Mouse (Mus musculus) Muller cell, postnatal 12 days (primary cell): ENCODE data around the gene Prss56.
A peak's percentile ranks its signal among the peaks of the same experiment; 100 is the strongest.

Source experiments
- DNase-seq: peaks from one replicate; pipeline ENCODE4 v3.0.0-alpha.2; 2015; ENCODE audit errors: inconsistent ontology term

Prss56 gene

DNA sequence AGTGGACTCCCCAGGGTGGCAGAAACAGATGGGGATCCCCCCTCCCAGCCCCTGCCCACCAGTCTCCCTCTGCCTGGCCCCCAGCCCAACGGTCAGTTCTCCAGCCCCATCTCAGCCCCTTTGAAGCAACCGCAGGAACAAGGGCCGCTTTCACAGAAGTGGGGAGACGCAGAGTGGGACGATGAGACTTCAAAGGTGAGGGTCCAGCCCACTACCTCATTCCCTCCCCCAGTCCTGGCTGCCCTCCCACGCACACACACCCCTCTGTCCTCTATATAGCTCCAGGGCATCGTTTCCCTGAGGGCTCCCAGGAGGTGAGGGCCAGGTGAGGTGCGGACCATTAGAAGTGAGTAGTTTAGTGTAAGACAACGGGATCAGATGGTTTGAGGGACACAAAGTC lies at the start of gene Prss56:
Gene Prss56 (plus strand): TSS at position 301 of the 400 bp plus-strand sequence.
- DNase-seq = no peak

DNA sequence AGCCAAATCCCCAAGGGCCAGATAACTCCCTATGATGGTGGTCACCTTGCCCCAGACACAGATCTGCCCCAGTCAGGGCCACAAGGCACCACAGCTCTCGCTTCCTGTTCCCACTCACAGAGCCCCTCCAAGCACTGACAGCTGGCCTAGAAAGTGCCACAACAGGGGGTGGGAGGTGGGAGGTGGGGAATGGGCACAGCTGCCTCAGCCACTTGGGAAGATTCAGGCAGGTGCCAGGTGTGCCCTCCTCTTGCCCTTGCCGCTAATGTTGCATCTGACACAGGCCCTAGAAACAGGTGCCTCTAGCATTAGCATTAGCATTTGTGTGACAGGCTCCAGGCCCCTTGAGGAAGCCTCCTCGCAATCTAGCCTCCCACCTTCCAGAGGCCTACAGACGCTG lies 41.6 kb upstream of the Prss56 start:
- no peak for DNase-seq

DNA sequence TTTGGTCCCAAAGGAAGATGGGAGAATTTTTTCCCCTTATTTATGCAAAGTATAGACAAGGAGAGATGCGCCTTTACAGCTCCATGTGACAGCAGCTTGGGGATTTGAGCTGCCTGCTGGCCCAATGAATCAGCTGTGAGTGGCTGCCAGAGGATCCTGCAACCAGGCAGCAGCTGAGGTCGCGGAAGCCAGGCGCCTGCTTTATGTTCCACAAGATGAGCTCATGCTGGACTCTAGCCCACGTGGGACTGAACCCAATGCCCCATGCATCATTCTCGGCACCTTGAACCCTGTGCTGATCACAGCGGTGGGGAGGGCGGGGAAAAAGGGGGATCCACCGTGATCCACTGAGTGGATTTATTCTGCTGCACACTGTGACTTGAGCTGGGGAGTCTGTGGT lies 40.7 kb upstream of the Prss56 start:
- DNase-seq = peak; percentile 49

DNA sequence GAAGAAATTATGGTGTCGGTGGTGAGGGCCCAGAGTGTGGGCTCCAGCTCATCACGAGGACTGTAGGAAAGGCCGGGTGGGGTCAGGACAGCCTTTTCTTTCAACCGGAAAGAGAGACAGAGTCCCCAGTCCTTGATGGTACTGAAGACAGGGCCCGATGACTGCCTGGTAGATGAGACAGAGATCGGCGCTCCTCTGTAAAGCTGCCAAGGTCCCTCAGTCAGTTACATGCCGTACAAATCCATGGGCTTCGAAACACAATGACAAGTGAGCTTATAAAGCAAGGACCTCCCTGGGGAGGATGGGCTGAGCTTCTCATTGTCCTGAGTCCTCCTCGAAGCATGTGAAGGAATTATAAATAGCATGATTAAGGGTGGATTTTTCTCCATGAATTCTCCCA lies 40.0 kb upstream of the Prss56 start:
- no peak for DNase-seq

DNA sequence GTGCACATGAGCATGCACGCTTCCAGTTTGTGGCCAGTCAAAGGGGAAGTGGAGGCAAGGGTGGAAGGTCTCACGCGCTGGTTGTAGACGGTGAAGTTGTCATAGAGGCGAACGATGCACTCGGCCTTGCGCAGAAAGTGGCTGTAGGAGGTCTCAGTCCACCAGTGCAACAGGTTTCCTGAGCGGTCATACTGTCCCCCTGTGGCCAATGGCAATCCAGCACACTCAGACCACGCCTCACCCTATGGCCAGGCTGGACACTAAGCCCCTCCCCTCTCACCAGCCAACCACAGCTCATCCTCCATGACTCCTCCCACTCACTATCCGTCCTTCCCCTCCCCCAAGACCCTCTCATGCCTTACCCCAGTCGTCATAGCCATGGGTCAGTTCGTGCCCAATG lies 33.7 kb upstream of the Prss56 start:
- DNase-seq = no peak

DNA sequence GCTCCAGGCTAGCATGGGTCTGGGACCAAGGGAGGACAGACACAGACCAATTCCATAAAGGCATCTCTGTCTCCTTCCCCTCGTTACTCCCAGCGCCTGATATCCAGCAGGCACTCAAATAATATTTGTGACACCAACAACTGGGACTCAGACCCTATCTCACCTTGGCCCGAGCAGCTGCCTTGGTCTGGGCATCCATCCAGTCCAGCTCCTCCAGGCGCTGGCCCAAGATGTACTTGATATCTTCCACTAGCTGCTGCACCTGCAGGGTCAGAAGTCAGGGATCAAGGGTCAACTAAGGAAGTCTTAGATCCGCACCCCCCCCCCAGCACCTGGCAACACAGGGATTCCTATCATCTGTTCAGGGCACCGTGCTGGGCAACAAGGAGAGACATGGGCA lies 31.8 kb upstream of the Prss56 start:
- no peak for DNase-seq

DNA sequence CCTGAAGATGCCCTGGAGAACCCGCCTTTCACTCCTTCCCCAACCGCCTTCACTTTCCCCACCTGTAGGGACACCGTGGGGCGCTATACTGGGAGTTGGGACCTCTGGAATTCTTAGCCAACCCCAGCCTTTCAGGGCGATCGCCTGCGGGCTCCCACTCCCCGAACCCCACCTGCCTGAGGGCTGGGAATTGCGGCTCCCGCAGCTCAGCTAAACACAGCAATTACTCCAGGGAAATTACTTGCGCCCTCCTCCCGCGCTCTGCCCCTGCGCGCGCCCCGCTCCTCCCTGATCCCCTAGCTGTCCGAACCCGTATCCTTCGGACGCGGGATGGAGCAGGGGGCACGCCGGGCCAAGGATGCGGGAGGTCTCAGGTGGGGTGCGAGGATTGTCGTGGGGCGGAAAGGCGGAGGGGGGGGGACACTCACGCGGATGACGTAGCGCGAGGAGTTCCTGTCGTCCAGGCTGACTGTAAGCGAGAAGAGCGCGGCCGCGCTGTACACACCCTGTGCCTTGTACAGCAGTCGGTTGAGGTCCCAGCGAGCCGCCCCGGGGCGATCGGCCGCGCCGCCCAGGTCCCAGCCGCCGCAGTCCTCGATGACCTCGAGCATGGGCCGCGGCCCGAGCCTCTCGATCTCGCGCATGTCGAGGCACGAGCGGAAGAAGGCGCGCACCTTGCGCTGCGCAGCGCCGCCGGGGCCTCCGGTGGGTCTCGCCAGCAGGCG lies 29.2 kb upstream of the Prss56 start:
- no peak for DNase-seq

DNA sequence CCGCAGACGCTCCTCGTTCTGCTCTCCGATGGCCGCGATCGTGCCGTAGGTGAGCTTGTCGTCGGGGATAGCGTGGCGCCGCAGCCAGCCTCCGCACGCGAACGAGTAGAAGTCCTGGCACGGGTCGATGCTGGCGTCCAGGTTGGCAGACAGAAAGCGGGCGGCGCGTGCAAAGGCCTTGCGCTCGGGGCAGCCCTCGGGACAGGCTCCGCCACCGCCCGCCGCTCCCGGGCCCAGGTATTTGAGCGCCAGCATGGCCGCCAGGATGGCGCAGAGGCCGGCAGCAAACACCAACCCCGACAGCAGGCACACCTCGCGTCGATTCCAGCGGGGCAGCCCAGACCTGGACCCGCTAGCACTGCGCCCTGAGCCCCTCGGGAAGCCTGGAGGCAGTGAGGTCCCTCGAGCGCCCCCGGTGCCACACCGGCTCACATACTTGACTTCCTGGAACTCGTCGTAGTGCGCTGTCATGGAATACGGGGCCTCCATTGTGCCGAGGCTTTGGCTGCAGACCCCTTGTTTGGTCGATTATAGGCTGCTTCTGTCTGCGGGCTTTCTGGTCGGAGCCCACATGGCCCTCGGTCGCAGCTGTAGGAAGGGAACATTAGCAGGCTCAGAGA lies 28.5 kb upstream of the Prss56 start:
- no peak for DNase-seq

DNA sequence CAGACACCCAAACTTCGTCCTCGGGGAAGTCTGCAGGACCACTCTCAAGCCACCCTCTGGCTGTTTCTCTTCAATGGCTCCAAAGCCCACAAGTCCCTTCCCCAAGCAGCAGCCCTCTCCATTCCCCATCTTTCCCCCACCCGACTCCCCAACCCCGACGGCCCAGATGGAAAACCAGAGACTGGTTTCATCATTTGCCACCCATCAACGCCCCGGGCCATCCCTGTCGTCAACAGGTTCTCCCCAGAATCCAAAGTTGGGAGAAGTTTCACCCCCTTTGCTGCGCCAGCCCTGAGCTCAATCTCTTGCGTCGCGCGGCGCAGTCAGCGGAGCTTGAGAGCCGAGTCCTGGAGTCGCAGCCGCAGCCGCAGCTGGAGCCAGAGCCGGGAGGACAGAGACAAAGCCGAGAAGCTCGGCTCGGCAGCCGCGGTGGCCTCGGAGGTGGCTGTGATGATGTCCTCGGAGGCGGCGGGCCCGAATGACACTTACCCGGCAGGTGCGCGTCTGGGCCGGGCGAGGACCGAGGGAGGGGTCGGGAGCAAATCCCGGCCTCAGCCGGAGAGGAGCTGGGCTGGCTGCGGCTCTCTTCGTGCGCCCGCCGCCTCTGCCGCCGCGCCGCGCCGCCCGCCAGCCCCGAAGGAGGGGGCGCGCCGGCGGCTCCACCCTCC lies 27.4 kb upstream of the Prss56 start:
- no peak for DNase-seq

DNA sequence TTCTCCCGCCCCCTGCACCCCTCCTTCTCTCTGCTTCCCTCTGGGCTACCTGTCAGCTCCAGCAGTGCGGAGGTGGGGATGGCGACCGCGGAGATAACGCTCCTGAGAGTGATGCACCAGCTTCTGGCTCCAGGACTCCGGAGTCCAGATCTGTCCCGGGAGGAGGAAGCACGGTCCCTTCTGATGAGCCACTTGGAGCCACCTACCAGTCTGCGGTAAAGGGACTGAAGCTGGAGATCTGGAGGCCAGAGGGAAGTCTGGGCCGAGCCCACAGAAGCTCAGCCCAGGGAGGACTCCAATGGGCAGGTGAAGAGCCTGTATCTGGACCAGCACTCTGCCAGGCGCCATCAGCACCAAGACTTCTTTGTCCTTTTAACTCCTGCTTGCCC lies 26.9 kb upstream of the Prss56 start, which contains the start of gene Ecel1:
Gene Ecel1 (minus strand): TSS at position 323 of the 389 bp plus-strand sequence.
- no peak for DNase-seq

DNA sequence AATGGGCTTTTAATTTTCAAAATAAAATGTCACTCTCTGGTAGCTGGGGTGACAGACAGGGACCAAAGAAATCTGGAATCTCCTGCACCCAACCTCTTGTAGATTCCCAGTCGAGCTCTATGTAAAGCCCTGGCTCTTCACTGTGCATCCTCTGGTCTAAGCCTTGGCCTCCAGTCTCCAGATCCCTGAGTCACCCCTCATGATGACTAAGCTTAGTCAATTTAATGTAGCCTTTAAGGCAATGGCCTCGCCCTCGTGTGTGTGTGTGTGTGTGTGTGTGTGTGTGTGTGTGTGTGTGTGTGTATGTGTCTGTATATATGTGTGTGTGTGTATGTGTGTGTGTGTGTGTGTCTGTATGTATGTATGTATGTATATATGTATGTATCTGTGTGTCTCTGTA lies 23.7 kb upstream of the Prss56 start:
- no peak for DNase-seq

DNA sequence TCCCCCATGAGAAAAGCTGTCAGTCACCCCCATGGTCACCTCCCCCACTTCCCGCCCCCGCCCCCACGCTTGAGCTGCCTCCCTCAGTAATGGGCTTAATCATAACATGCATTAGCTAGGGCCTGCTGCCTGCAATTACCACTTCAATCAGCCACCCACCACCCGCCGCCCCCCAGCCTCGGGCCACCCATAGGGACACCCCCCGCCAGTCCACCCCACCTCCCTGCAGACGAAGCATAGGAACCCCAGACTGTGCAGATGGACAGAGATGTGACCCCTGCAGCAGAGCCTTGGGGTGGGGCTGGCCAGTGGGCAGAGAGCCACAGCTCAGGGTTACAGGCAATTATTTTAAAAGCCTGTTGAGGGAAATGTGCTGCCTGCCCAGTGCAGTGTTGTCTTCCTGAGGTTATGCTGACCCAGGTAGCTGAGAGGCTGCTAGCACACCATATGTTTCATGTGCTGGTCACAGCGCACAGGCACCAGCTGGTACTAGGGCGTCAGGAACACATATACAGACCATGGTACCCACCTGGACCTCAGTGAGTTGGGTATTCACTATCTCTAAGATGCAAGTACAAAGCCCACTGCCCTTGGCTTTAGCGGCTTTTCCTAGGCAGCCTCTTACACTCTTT lies 18.8 kb upstream of the Prss56 start:
- no peak for DNase-seq

DNA sequence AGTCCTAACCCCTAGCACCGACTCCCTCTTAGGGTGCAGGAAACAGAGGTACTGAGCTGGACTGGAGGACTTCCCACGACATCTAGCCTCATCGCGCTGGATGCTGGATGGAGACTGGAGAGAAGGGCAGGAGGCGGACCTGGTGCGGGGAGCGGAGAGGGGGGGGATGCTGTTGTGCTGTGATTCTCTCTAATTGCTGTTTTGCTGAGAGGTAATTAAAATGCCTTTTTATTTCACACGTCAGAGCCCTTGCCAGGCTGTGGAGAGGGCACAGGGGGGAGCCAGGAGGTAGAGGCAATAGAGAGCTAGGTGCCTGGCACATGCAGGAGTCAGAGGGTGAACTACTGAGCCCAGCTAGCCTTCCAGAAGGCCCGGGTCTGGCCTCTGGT lies 18.3 kb upstream of the Prss56 start:
- DNase-seq = no peak

DNA sequence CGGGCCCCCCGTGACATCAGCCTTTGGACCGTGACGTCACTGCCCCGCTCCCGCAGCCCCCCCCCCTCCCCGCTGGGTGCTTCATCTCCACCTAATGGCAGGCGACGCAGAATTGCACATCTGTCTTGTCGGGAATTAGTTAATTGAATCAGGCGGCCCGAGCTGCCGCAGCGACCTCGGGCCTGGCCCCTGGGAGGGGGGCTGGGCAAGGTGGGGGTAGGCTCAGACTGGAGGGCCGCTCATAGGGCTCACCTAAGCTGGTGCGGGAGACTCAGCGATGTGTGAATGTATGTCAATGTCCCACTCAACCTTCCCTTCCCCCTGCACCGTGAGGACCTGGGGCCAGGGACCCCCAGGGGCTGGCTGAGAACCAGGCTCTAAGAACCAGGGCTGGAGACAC lies 12.7 kb upstream of the Prss56 start:
- DNase-seq = no peak

DNA sequence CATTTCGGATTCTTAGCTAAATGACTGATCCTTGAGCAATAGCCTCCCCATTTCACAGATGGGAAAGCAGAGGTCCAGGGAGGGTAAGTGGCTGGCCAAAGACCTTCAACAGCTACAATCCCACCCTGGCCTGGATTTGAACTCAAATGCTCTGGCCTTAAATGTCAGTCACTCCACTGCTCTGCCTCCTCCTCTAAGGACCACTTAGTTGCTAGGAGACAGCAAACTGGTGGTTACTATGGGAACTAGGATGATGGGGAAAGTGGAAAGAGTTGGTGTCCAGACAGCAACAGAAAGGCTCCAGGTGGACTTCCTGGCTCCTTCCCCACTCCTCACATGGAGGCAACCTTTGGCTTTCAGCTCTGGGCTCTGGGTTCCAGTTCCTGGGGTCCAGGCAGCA lies 11.8 kb upstream of the Prss56 start:
- DNase-seq = no peak

DNA sequence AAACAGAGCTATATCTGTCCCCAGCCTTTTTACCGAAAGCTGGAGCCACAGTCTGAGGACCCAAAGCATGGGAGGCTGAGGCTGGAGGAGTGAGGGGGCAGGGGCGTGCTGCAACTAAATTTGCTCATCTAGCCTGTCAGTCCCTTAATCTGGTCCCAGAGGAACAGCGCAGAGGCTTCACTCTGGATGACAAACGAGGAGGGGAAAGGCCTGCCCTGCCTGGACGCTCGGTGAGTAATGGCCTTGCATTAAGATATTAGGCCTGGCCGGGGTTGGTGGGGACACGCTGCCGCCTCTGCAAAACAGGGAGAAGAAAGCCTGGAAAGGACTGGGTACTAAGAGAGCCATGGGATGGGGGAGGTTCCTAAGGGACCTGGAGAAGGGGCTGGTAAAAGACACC lies 10.8 kb upstream of the Prss56 start:
- no peak for DNase-seq

DNA sequence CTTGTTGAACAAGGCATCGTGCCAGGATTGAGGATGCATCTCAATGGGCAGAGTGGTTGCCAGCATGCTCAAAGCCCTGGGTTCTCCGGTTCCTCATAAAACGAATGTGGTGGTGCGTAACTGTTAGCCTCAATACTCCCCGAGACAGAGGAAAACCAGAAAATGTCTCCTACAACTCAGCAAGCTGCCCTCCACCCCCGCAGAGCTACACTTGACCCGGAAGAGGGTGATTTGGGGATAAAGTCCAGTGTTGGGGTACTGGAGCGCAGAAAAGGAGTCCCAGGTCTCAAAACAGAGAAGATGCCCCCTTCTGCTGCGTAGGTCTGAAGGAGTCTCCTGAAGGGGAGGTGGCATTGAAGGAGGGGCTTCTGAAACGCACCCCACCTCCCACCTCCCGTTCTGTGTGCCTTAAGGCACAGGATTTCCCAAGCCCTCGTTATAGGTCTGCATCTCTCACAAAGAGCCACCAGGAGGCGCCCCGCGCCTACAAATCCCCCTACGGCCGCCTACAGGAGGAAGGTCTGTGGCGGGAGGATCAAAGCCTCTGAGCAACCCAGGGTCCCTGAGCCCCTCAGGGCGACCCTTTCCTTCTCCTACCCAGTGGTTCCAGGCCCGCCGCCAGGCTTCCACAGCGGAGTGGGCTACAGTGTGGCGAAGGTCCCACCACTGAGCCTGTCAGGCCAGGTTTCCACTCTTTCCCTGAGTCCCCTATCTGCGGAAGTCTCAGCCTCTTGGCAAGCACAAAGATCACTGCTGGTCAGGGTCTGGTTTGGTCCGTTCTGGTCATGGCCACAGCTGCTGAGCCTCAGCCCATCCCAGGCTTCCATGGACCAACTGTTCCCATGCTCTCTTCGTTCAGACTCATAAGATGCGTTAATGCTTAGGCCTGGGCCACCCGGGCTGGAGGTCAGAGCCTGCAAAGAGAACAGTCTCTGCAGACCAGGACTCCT lies 8.8 kb upstream of the Prss56 start:
- DNase-seq = peak; percentile 83

DNA sequence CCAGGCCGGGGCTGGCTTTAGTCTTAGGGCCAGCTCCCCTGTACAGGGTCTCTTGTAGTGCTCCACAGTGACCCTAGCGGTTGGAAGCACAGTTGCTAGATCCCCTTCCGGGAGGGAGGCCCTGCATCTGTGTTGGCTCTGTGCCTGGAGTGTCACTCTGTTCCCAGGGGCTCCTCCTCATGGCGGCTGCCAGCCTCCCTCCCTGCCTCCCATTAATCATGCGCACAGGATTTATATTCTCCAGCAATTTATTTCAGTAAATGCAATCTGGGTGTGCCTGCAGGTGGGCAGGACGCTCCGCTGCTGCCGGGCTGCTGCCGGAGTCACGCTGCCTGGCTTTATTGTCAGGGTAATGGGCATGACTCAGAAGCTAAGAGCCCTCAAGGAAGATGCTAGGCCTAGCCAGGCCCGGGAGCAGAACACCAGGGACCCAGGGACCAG lies 7.2 kb upstream of the Prss56 start:
- peak; percentile 73 for DNase-seq

DNA sequence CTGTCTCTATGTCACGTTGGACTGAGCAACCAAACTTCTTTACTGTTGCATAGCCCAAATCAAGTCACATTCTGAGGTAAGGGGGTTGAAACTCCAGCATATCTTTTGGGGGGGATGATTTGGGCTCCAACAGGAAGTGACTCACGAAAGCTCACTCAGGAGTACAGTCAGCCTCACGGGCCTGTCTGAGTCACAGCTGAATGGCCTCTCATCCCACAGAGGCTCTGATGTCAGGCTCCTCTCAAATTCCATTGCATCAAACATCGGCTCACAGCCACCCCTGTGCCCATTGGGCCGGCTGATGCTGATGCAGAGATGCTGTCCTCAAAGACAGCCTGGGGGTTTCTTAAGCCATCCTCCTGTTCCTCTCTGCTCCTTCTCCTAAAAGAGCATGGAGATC lies 2.2 kb upstream of the Prss56 start:
- peak; percentile 90 for DNase-seq

DNA sequence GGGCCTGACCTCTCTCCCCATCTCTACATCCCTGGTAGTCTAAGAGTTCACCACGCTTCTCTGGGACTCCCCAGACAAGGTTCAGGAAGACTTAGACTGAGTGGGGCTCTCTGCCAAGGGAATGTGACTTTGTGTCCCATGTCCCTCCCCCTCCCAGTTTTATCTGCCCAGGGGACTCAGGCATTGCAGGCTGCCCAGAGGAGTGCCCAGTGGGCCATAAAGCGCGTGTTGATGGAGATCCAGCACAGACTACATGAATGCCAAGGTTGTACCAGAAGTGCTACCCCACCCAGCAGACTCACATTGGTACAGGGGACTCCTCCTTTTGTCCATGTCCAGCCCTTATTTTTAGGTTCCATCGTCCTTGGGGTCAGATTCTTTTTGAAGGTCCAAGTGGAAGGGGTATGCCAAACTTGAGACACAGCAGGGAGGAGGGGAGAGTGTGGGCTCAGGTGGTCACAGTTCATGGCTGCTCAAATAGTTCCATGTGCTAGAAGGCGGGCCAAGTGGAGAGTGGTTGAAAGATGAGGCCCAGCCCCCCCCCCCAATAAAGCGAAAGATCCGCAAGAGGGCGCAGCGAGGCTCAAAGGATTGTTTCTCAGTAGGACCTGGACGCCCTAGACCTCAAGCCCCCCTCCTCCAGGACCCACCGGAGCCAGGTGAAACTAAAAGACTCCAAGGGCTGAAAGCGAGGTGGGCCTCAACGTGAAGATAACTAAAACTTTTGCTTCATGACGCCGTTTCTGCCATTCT lies 1.1 kb downstream of the Prss56 start:
- DNase-seq = no peak

DNA sequence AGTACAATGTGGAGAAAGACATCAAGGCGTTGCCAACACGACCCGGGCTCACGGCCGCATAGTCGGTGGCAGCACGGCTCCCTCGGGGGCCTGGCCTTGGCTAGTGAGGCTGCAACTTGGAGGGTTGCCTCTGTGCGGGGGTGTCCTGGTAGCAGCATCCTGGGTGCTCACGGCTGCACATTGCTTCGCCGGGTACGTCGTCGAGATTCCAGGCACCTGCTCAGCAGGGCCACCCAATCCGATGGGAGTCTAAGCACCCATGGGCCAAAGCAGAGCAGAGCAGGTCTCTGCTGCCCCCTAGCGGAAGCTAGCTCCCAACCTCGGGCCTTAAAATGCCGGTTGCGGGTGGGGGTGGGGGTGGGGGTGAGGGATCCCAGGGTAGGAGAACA lies 1.6 kb downstream of the Prss56 start:
- DNase-seq = peak; percentile 61
